Mouse (Mus musculus) MEL (cell line): ENCODE measurements around the gene Cpeb4. TPM values are rescaled to one million over a fixed set of nuclear protein-coding genes. Genes with fewer than 3 reads are reported as not detected.

ENCODE experiments used
- DNase-seq: peaks from one replicate; pipeline ENCODE4 v3.0.0; 2011; ENCODE audit warnings: low read depth, low spot score
- H3K27ac ChIP-seq: 2 replicates; pipeline ENCODE4 v1.5.1; 2012; ENCODE audit warnings: low read depth, mild to moderate bottlenecking, control low read depth, low read length, moderate library complexity; ENCODE audit not compliant: control insufficient read depth
- H3K27me3 ChIP-seq, 2 experiments: fragments of 150-350 bp in 1 of 2; sonication (generic) in 1 of 2; 2 replicates each; pipeline ENCODE4 v1.6.1; 2012; ENCODE audit warnings: low read length in 2 of 2, mild to moderate bottlenecking in 2 of 2, improper control_type of control experiment in 1 of 2, moderate library complexity in 1 of 2; ENCODE audit not compliant: insufficient read depth in 2 of 2, control insufficient read depth in 1 of 2
- H3K36me3 ChIP-seq, 2 experiments: 2 replicates each; pipeline ENCODE4 v1.6.1; 2012 to 2014; ENCODE audit warnings: low read length in 2 of 2, improper control_type of control experiment in 1 of 2, inconsistent platforms in 1 of 2, mild to moderate bottlenecking in 1 of 2; ENCODE audit not compliant: insufficient read depth in 2 of 2, control insufficient read depth in 1 of 2
- H3K4me1 ChIP-seq, 2 experiments: fragments of 150-350 bp in 1 of 2; sonication (generic) in 1 of 2; 2 replicates each; pipeline ENCODE4 v1.6.1; 2012; ENCODE audit warnings: low read length in 2 of 2, improper control_type of control experiment in 1 of 2, mild to moderate bottlenecking in 1 of 2; ENCODE audit not compliant: insufficient read depth in 2 of 2, control insufficient read depth in 1 of 2
- H3K4me3 ChIP-seq, 2 experiments: fragments of 150-350 bp in 1 of 2; sonication (generic) in 1 of 2; 2 replicates each; pipeline ENCODE4 v1.5.1; 2012; ENCODE audit warnings: low read depth in 2 of 2, low read length in 2 of 2, mild to moderate bottlenecking in 2 of 2, moderate library complexity in 2 of 2, control low read depth in 1 of 2, improper control_type of control experiment in 1 of 2; ENCODE audit not compliant: control insufficient read depth in 1 of 2, insufficient read depth in 1 of 2
- H3K79me2 ChIP-seq: 2 replicates; pipeline ENCODE4 v1.6.1; 2012; ENCODE audit warnings: mild to moderate bottlenecking, low read length, moderate library complexity; ENCODE audit not compliant: control insufficient read depth, poor library complexity, insufficient read depth
- H3K9ac ChIP-seq: 2 replicates; pipeline ENCODE4 v1.6.1; 2012; ENCODE audit warnings: low read depth, mild to moderate bottlenecking, control low read depth, low read length, moderate library complexity; ENCODE audit not compliant: control insufficient read depth, poor library complexity, severe bottlenecking
- H3K9me3 ChIP-seq: fragments of 150-350 bp; sonication (generic); replicated peaks from 2 replicates; pipeline ENCODE4 v1.6.1; 2012; ENCODE audit warnings: mild to moderate bottlenecking, low read length, improper control_type of control experiment, moderate library complexity; ENCODE audit not compliant: insufficient read depth
- BHLHE40 ChIP-seq: IDR thresholded peaks from 2 replicates; pipeline ENCODE4 v1.6.1; 2012; ENCODE audit warnings: low read depth, mild to moderate bottlenecking, inconsistent platforms, low read length, improper control_type of control experiment, borderline replicate concordance
- CHD1 ChIP-seq: IDR thresholded peaks from 2 replicates; pipeline ENCODE4 v1.6.1; 2012; ENCODE audit warnings: low read depth, mild to moderate bottlenecking, inconsistent platforms, low read length, improper control_type of control experiment
- CHD2 ChIP-seq: IDR thresholded peaks from 2 replicates; pipeline ENCODE4 v1.6.1; 2011; ENCODE audit warnings: low read length, improper control_type of control experiment
- CTCF ChIP-seq, 3 experiments: IDR thresholded peaks in 2 of 3; conservative IDR thresholded peaks in 1 of 3; 2 replicates each; pipeline ENCODE4 v1.5.1; 2011 to 2012; ENCODE audit warnings: low read length in 3 of 3, low read depth in 2 of 3, mild to moderate bottlenecking in 2 of 3, improper control_type of control experiment in 1 of 3, inconsistent platforms in 1 of 3, mixed read lengths in 1 of 3, moderate library complexity in 1 of 3; ENCODE audit not compliant: control insufficient read depth in 1 of 3, insufficient read depth in 1 of 3, poor library complexity in 1 of 3, severe bottlenecking in 1 of 3
- E2F4 ChIP-seq: IDR thresholded peaks from 2 replicates; pipeline ENCODE4 v1.6.1; 2011; ENCODE audit warnings: low read depth, low read length, improper control_type of control experiment, borderline replicate concordance
- ELF1 ChIP-seq: IDR thresholded peaks from 2 replicates; pipeline ENCODE4 v1.6.1; 2014; ENCODE audit warnings: low read depth, mild to moderate bottlenecking, inconsistent platforms, low read length, improper control_type of control experiment, moderate library complexity
- EP300 ChIP-seq, 2 experiments: IDR thresholded peaks; 2 replicates each; pipeline ENCODE4 v1.6.1; 2011; ENCODE audit warnings: improper control_type of control experiment in 2 of 2, low read length in 2 of 2, low read depth in 1 of 2, mild to moderate bottlenecking in 1 of 2
- GABPA ChIP-seq: IDR thresholded peaks from 2 replicates; pipeline ENCODE4 v1.6.1; 2012; ENCODE audit warnings: low read depth, mild to moderate bottlenecking, inconsistent platforms, low read length, improper control_type of control experiment, moderate library complexity
- GATA1 ChIP-seq: IDR thresholded peaks from 2 replicates; pipeline ENCODE4 v1.6.1; 2011; ENCODE audit warnings: low read depth, low read length, improper control_type of control experiment
- JUND ChIP-seq: IDR thresholded peaks from 2 replicates; pipeline ENCODE4 v1.6.1; 2011; ENCODE audit warnings: low read depth, mild to moderate bottlenecking, improper control_type of control experiment, low read length
- KAT2A ChIP-seq: conservative IDR thresholded peaks from 2 replicates; pipeline ENCODE4 v1.6.1; 2012; ENCODE audit warnings: low read depth, low read length, improper control_type of control experiment, inconsistent platforms
- MAX ChIP-seq: IDR thresholded peaks from 2 replicates; pipeline ENCODE4 v1.6.1; 2011; ENCODE audit warnings: low read length, improper control_type of control experiment
- MAZ ChIP-seq: IDR thresholded peaks from 2 replicates; pipeline ENCODE4 v1.6.1; 2012; ENCODE audit warnings: low read depth, mild to moderate bottlenecking, inconsistent platforms, low read length, improper control_type of control experiment
- MEF2A ChIP-seq: IDR thresholded peaks from 2 replicates; pipeline ENCODE4 v1.6.1; 2014; ENCODE audit warnings: low read depth, mild to moderate bottlenecking, inconsistent platforms, low read length, improper control_type of control experiment; ENCODE audit not compliant: poor library complexity, insufficient replicate concordance, severe bottlenecking; ENCODE audit errors: extremely low read depth
- MXI1 ChIP-seq: IDR thresholded peaks from 2 replicates; pipeline ENCODE4 v1.6.1; 2011; ENCODE audit warnings: mild to moderate bottlenecking, low read depth, low read length, improper control_type of control experiment
- MYB ChIP-seq: IDR thresholded peaks from 2 replicates; pipeline ENCODE4 v1.6.1; 2011; ENCODE audit warnings: mild to moderate bottlenecking, low read depth, low read length, improper control_type of control experiment
- MYC ChIP-seq: IDR thresholded peaks from 2 replicates; pipeline ENCODE4 v1.6.1; 2011; ENCODE audit warnings: low read depth, mild to moderate bottlenecking, low read length, improper control_type of control experiment, moderate library complexity
- NELFE ChIP-seq: IDR thresholded peaks from 2 replicates; pipeline ENCODE4 v1.6.1; 2011; ENCODE audit warnings: low read depth, low read length, improper control_type of control experiment
- NRF1 ChIP-seq: IDR thresholded peaks from 2 replicates; pipeline ENCODE4 v1.6.1; 2014; ENCODE audit warnings: low read depth, mild to moderate bottlenecking, inconsistent platforms, low read length, improper control_type of control experiment, moderate library complexity; ENCODE audit not compliant: poor library complexity, insufficient read depth, severe bottlenecking
- POLR2A ChIP-seq, 2 experiments: IDR thresholded peaks; 2 replicates each; pipeline ENCODE4 v1.6.1; 2011 to 2012; ENCODE audit warnings: low read length in 2 of 2, mild to moderate bottlenecking in 2 of 2, control low read depth in 1 of 2, improper control_type of control experiment in 1 of 2, low read depth in 1 of 2, moderate library complexity in 1 of 2; ENCODE audit not compliant: control insufficient read depth in 1 of 2, insufficient read depth in 1 of 2, poor library complexity in 1 of 2
- POLR2AphosphoS2 ChIP-seq: IDR thresholded peaks from 2 replicates; pipeline ENCODE4 v1.6.1; 2011; ENCODE audit warnings: low read length, improper control_type of control experiment
- POLR2AphosphoS5 ChIP-seq: IDR thresholded peaks from 2 replicates; pipeline ENCODE4 v1.6.1; 2012; ENCODE audit warnings: low read depth, borderline replicate concordance, mild to moderate bottlenecking, inconsistent platforms, low read length, moderate library complexity, mixed read lengths
- RAD21 ChIP-seq: IDR thresholded peaks from 2 replicates; pipeline ENCODE4 v1.6.1; 2011; ENCODE audit warnings: mild to moderate bottlenecking, low read depth, low read length, improper control_type of control experiment
- RCOR1 ChIP-seq: IDR thresholded peaks from 2 replicates; pipeline ENCODE4 v1.6.1; 2012; ENCODE audit warnings: low read depth, mild to moderate bottlenecking, inconsistent platforms, low read length, improper control_type of control experiment
- SMC3 ChIP-seq: IDR thresholded peaks from 2 replicates; pipeline ENCODE4 v1.6.1; 2011; ENCODE audit warnings: low read depth, low read length, improper control_type of control experiment
- USF1 ChIP-seq: IDR thresholded peaks from 2 replicates; pipeline ENCODE4 v1.6.1; 2014; ENCODE audit warnings: low read depth, mild to moderate bottlenecking, inconsistent platforms, low read length, improper control_type of control experiment, moderate library complexity
- USF2 ChIP-seq, 2 experiments: IDR thresholded peaks; 2 replicates each; pipeline ENCODE4 v1.6.1; 2011 to 2012; ENCODE audit warnings: improper control_type of control experiment in 2 of 2, low read length in 2 of 2, borderline replicate concordance in 1 of 2, inconsistent platforms in 1 of 2, low read depth in 1 of 2, mild to moderate bottlenecking in 1 of 2; ENCODE audit not compliant: insufficient read depth in 1 of 2
- ZKSCAN1 ChIP-seq: IDR thresholded peaks from 2 replicates; pipeline ENCODE4 v1.6.1; 2012; ENCODE audit warnings: low read depth, mild to moderate bottlenecking, inconsistent platforms, low read length, improper control_type of control experiment, moderate library complexity
- ZMIZ1 ChIP-seq: IDR thresholded peaks from 2 replicates; pipeline ENCODE4 v1.6.1; 2012; ENCODE audit warnings: low read depth, mild to moderate bottlenecking, inconsistent platforms, low read length, improper control_type of control experiment, moderate library complexity
- polyA plus RNA-seq, 2 experiments: library from polyadenylated mRNA; stranded (reverse) in 1 of 2; unstranded in 1 of 2; fragments of >175 nt in 1 of 2; fragments of >200 nt in 1 of 2; gene quantifications; 2 replicates each; pipeline versions ENCODE4 v1.2.1 to v1.2.4; 2012; ENCODE audit warnings: low replicate concordance in 2 of 2, low read depth in 1 of 2; ENCODE audit not compliant: insufficient read length in 2 of 2, insufficient read depth in 1 of 2, missing spikeins in 1 of 2
- total RNA-seq: library from RNA; depleted of rRNA; stranded (reverse); fragments of 300-350 nt; gene quantifications from 2 replicates; pipeline ENCODE4 v1.2.3, GENCODE M21; 2012; rRNA removed

Gene Cpeb4
- total RNA-seq (3.4 and 3.8 TPM in 2 replicates), polyA plus RNA-seq (1 to 10 TPM in 1 of 2 experiments, not detected in 1; 4.9 TPM)

GRCm38 (mm10) chr11:31871911-31872310 is at the start of gene Cpeb4:
Gene Cpeb4 (plus strand): TSS chr11:31872211.
- H3K9me3 ChIP-seq = no peaks in the 10 kb centered on the region
- H3K27me3 ChIP-seq = no peaks in the 10 kb centered on the region
- TF ChIP-seq KAT2A (no peak), POLR2A (IDR thresholded peaks at IDR 0.05; ENCODE audit: control insufficient read depth in 1 of 2, insufficient read depth in 1 of 2, low read depth in 1 of 2, low read length in 2 of 2, poor library complexity in 1 of 2) (no peak), GABPA (no peak), MYC (no peak), ZKSCAN1 (no peak), MEF2A (no peak), SMC3 (no peak), USF2 (IDR thresholded peaks at IDR 0.05; ENCODE audit: borderline replicate concordance in 1 of 2, insufficient read depth in 1 of 2, low read depth in 1 of 2, low read length in 2 of 2) (no peak), ELF1 (no peak), RAD21 (no peak), GATA1 (no peak), MAZ (no peak), USF1 (no peak), CTCF (IDR thresholded peaks at IDR 0.05 in 2 of 3, conservative IDR thresholded peaks at IDR 0.05 in 1 of 3; ENCODE audit: control insufficient read depth in 1 of 3, insufficient read depth in 1 of 3, low read depth in 2 of 3, low read length in 3 of 3, poor library complexity in 1 of 3, severe bottlenecking in 1 of 3) (no peak), MXI1 (no peak), CHD1 (no peak), NELFE (no peak), E2F4 (no peak), BHLHE40 (no peak), JUND (no peak)
- H3K9ac ChIP-seq = peak within 1 kb of the TSS; percentile 83
- peaks cover 13 to 25% of the 10 kb centered on the region in 2 experiments for H3K4me1 ChIP-seq
- peaks cover 14% of the 10 kb centered on the region for H3K79me2 ChIP-seq
- H3K4me3 ChIP-seq = peak within 1 kb of the TSS; percentile 83 to 92
- DNase-seq = no peak
- peaks cover 0 to 31% of the 10 kb centered on the region in 2 experiments; a peak in 2 of 4 replicates for H3K36me3 ChIP-seq
- peak within 1 kb of the TSS; percentile 5; the same call in 1 of the 2 replicates for H3K27ac ChIP-seq

GRCm38 (mm10) chr11:31822556-31822955 is 49.5 kb upstream of the Cpeb4 start:
- Histone ChIP-seq H3K9me3 (no peaks in the 10 kb centered on the region), H3K36me3 (peaks cover 0 to 2% of the 10 kb centered on the region in 2 experiments; a peak in 1 of 4 replicates), H3K4me3 (no peak overlapping the region), H3K4me1 (peaks cover 2 to 27% of the 10 kb centered on the region in 2 experiments), H3K27ac (no peak overlapping the region), H3K9ac (no peak overlapping the region), H3K79me2 (no peaks in the 10 kb centered on the region), H3K27me3 (0 out of 4 replicates have a peak, but pooled peaks cover 0 to 2% of the 10 kb centered on the region in 2 experiments)
- no peak for DNase-seq
- TF ChIP-seq CTCF (IDR thresholded peaks at IDR 0.05 in 2 of 3, conservative IDR thresholded peaks at IDR 0.05 in 1 of 3; ENCODE audit: control insufficient read depth in 1 of 3, insufficient read depth in 1 of 3, low read depth in 2 of 3, low read length in 3 of 3, poor library complexity in 1 of 3, severe bottlenecking in 1 of 3) = no peak
- no peak for TF ChIP-seq ZKSCAN1
- TF ChIP-seq MEF2A = no peak
- no peak for TF ChIP-seq RCOR1
- TF ChIP-seq MAX = no peak
- no peak for TF ChIP-seq SMC3
- no peak for TF ChIP-seq POLR2AphosphoS2
- no peak for TF ChIP-seq EP300 (IDR thresholded peaks at IDR 0.05; ENCODE audit: low read depth in 1 of 2, low read length in 2 of 2)
- TF ChIP-seq MYC = no peak
- no peak for TF ChIP-seq NRF1
- TF ChIP-seq NELFE = no peak
- no peak for TF ChIP-seq POLR2A (IDR thresholded peaks at IDR 0.05; ENCODE audit: control insufficient read depth in 1 of 2, insufficient read depth in 1 of 2, low read depth in 1 of 2, low read length in 2 of 2, poor library complexity in 1 of 2)
- TF ChIP-seq POLR2AphosphoS5 = no peak
- TF ChIP-seq CHD2 = no peak
- no peak for TF ChIP-seq ZMIZ1
- TF ChIP-seq GATA1 = no peak
- TF ChIP-seq MAZ = no peak
- TF ChIP-seq MYB = no peak
